In genomic region chr2:170856085-170856484, GRCm38 (mm10) we compare ENCODE assay signal across 10 mouse cellular contexts.
DNase-seq lines count a peak whose midpoint lies in the region; ATAC-seq lines count a peak whose summit lies in the region.
"Had no signal": no experiment of that assay in that cellular context is flagged by ENCODE, and none has a peak within 500 bp of the region (broad histone marks: within the 10 kb centered on the region; RNA-seq: fewer than 3 reads in every experiment).

No protein-coding gene starts in this region.

- peak; percentile 48 to 63 for DNase-seq in heart, adult 18-20 months
- no peak for DNase-seq in heart, embryonic 10.5 days (ENCODE audit: low spot score)
- DNase-seq in right cerebral cortex, postnatal 4 days: peak; percentile 42
- no peak for DNase-seq in right cerebral cortex, adult 18-20 months
- DNase-seq in limb, embryonic 11.5 days (ENCODE audit: low spot score): no peak
- DNase-seq in embryo, embryonic 11 days: no peak
- DNase-seq in left cerebral cortex, adult 9 months (ENCODE audit: low spot score in 2 of 2): no peak
- DNase-seq in layer of hippocampus, adult 11-12 months (ENCODE audit: low spot score): no peak

- H3K4me3 ChIP-seq in heart, embryonic 10.5 days: no peak overlapping the region
- no peak overlapping the region for H3K4me3 ChIP-seq in limb, embryonic 11.5 days (ENCODE audit: low read depth, low read length)

- H3K4me2 ChIP-seq in limb, embryonic 11.5 days (ENCODE audit: low read depth, severe bottlenecking): no peak overlapping the region

- 70% methylated on average over 5 of the region's 5 CpGs for WGBS in heart, embryonic 10.5 days
- 63% methylated on average over 5 of the region's 5 CpGs for WGBS in limb, embryonic 11.5 days

- H3K4me1 ChIP-seq in heart, embryonic 10.5 days: peaks cover 9% of the 10 kb centered on the region; the same call in 1 of the 2 replicates
- 0 out of 2 replicates have a peak, but pooled peaks cover 3% of the 10 kb centered on the region for H3K4me1 ChIP-seq in limb, embryonic 11.5 days (ENCODE audit: control insufficient read depth, insufficient read depth, low read length)

- no peak overlapping the region for H3K27ac ChIP-seq in heart, embryonic 10.5 days
- H3K27ac ChIP-seq in limb, embryonic 11.5 days (replicated peaks; ENCODE audit: low read depth, low read length): 0 out of 2 replicates have a peak overlapping the region, but pooled peaks have one; percentile 36
- H3K27ac ChIP-seq: liver, embryonic 14.5 days had no signal

- no peak for ATAC-seq in limb, embryonic 11.5 days (ENCODE audit: insufficient number of reproducible peaks, low FRiP score, low TSS enrichment, low read depth)

- no peaks in the 10 kb centered on the region for H3K9me3 ChIP-seq in heart, embryonic 10.5 days
- H3K9me3 ChIP-seq in limb, embryonic 11.5 days (ENCODE audit: control insufficient read depth, low read length): no peaks in the 10 kb centered on the region

- H3K36me3 ChIP-seq in heart, embryonic 10.5 days: no peaks in the 10 kb centered on the region
- H3K36me3 ChIP-seq in limb, embryonic 11.5 days (ENCODE audit: control insufficient read depth, insufficient read depth, low read length): no peaks in the 10 kb centered on the region

- H3K27me3 ChIP-seq in heart, embryonic 10.5 days (ENCODE audit: insufficient read depth, poor library complexity, severe bottlenecking): no peaks in the 10 kb centered on the region
- H3K27me3 ChIP-seq in limb, embryonic 11.5 days (ENCODE audit: control insufficient read depth, insufficient read depth, low read length): no peaks in the 10 kb centered on the region
- H3K27me3 ChIP-seq: CH12.LX had no signal

- H3K9ac ChIP-seq in limb, embryonic 11.5 days (ENCODE audit: low read length): no peak overlapping the region; the same call in 1 of the 2 replicates
- H3K9ac ChIP-seq: liver, embryonic 14.5 days had no signal

Comparison
In these comparisons a context has a peak if more than half of its experiments do, and no peak if none do; other contexts are left out.
1. DNase-seq: peak in heart, adult 18-20 months (2 of 2) and right cerebral cortex, postnatal 4 days (single experiment); none in heart, embryonic 10.5 days (single experiment), right cerebral cortex, adult 18-20 months (single experiment), limb, embryonic 11.5 days (single experiment), embryo, embryonic 11 days (single experiment), left cerebral cortex, adult 9 months (0 of 2) and layer of hippocampus, adult 11-12 months (single experiment).